Mouse (Mus musculus) macrophage (primary cell): ENCODE results near the gene Fgf15. TPM values are rescaled to one million over a fixed set of nuclear protein-coding genes. Genes with fewer than 3 reads are reported as not detected.
"Not testable (repeated sequence)": the region's sequence is repeated elsewhere in the genome, so short reads cannot be mapped to it uniquely, and the experiment has no call there.

Source experiments
- H3K27ac ChIP-seq: fragments of 350-480 bp; formaldehyde crosslinking; 2 replicates; pipeline ENCODE4 v1.9.0; 2021
- H3K36me3 ChIP-seq: fragments of 350-480 bp; formaldehyde crosslinking; 2 replicates; pipeline ENCODE4 v1.9.0; 2021; ENCODE audit errors: inconsistent target
- H3K4me3 ChIP-seq: fragments of 350-480 bp; formaldehyde crosslinking; 2 replicates; pipeline ENCODE4 v1.9.0; 2021; ENCODE audit errors: inconsistent target
- H3K79me2 ChIP-seq: fragments of 350-480 bp; formaldehyde crosslinking; 2 replicates; pipeline ENCODE4 v1.9.0; 2021; ENCODE audit errors: inconsistent target
- WGBS: methylation state at CpG from one replicate; pipeline ENCODE4 v1.1.7; 2026; ENCODE audit warnings: inconsistent platforms; ENCODE audit not compliant: missing documents; 5-methylcytosine and 5-hydroxymethylcytosine counted together
- polyA plus RNA-seq: library from polyadenylated mRNA; stranded (reverse); fragments of 250-400 nt; gene quantifications from 3 replicates; pipeline ENCODE4 v1.2.4, GENCODE M21; 2018; ENCODE audit warnings: inconsistent platforms

Gene Fgf15
- polyA plus RNA-seq, 1 experiment from 2014 or later: not detected

DNA sequence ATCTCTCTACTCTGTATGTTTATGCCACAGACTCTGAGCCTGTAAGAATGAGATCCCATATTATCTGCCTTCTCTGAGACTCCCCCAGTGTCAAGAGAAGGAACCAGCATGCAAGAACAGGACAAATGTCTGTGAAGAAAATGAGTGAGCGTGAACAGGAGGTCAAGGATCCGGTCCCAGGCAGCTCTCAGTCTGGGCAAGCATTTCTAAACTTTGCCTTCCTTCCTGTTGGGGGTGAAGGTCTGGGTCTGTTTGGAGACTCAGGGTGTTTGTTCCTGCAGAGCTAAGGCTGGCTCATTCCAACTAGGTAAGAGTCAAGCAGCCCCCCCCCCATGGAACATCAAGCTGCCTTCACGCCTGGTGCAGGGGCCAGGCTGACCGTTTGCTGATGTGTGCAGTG is 23.9 kb upstream of the Fgf15 start:
- 49% methylated on average over 4 of the region's 4 CpGs for WGBS
- Histone ChIP-seq H3K36me3 (no peaks in the 10 kb centered on the region), H3K27ac (no peak overlapping the region), H3K79me2 (no peaks in the 10 kb centered on the region), H3K4me3 (no peak overlapping the region)

DNA sequence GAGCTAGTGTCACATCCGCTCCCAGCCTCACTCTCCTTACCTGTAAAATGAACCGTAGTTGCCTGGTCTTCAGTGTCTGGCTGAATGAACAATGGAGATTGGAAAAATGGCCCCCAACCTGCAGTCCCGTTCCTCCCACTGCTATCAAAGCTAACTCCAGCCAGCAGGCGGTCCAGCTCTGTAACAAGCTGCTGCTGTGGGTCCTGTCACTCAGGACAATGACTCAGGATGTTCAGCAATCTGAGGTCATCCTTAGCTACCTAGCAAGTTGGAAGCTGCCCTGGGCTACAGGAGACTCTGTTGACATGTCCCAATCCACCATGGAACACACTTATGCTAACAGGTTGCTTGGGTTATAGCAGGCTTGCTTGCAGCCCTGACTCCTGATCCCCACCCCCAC is 23.2 kb upstream of the Fgf15 start:
- H3K36me3 ChIP-seq: no peaks in the 10 kb centered on the region
- WGBS: 95% methylated on average over 4 of the region's 4 CpGs
- H3K4me3 ChIP-seq: no peak overlapping the region
- H3K79me2 ChIP-seq: no peaks in the 10 kb centered on the region
- H3K27ac ChIP-seq: no peak overlapping the region

DNA sequence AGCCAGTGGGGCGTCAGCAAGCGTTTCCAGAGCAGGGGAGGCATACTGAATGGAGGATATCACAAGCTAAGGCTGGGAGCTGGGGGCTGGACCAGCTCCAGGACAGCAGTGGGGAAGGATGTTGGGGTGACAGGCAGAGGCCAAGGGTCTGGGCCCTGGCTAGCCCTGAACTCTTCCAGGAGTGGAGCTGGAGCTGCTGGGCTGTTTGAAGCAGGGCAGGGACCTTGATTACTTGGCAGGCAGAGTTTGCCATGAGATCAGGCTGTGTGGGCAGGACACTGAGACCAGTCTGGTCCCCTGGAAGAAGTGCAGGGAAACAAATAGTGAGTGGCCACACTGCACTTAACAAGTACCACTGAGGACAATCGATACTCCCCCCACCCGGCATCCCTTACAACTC is 22.1 kb upstream of the Fgf15 start:
- H3K79me2 ChIP-seq: no peaks in the 10 kb centered on the region
- no peak overlapping the region for H3K27ac ChIP-seq

GRCm38 (mm10) chr7:144878401-144878800 is 17.9 kb upstream of the Fgf15 start:
- Histone ChIP-seq H3K27ac (no peak overlapping the region), H3K79me2 (no peaks in the 10 kb centered on the region), H3K36me3 (no peaks in the 10 kb centered on the region), H3K4me3 (no peak overlapping the region)
- 100% methylated on average over 1 of the region's 1 CpGs for WGBS

More for the DNA sequence above, 22.1 kb upstream of the Fgf15 start:
- H3K4me3 ChIP-seq: no peak overlapping the region
- H3K36me3 ChIP-seq: no peaks in the 10 kb centered on the region
- 89% methylated on average over 4 of the region's 4 CpGs for WGBS

DNA sequence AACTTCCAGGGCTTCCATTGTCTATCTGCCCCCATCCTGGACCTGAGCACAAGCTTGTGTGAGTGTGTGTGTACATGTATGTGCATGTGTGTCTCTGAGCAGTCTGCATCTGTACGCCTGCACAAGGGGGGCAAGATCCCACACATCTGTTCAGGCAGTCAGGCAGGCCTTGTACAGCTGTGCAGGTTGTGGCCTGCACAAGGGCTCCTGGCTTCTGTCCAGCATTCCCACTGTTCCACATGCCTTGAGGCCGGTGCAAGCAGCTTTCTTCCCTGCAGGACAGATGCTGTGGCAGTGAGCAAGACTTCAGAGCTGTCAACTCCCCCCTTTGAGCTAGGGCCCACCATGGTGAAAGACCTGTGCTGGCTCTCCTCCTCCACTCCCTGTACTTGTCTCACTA is 13.2 kb upstream of the Fgf15 start:
- Histone ChIP-seq H3K27ac (no peak overlapping the region), H3K79me2 (no peaks in the 10 kb centered on the region), H3K36me3 (no peaks in the 10 kb centered on the region), H3K4me3 (no peak overlapping the region)
- 86% methylated on average over 2 of the region's 2 CpGs for WGBS

- no peak overlapping the region for H3K27ac ChIP-seq
- H3K4me3 ChIP-seq: no peak overlapping the region
- 80% methylated on average over 2 of the region's 2 CpGs for WGBS
- H3K36me3 ChIP-seq: no peaks in the 10 kb centered on the region
- no peaks in the 10 kb centered on the region for H3K79me2 ChIP-seq
Measured at GRCm38 (mm10) chr7:144887672-144888071, 8.7 kb upstream of the Fgf15 start.

DNA sequence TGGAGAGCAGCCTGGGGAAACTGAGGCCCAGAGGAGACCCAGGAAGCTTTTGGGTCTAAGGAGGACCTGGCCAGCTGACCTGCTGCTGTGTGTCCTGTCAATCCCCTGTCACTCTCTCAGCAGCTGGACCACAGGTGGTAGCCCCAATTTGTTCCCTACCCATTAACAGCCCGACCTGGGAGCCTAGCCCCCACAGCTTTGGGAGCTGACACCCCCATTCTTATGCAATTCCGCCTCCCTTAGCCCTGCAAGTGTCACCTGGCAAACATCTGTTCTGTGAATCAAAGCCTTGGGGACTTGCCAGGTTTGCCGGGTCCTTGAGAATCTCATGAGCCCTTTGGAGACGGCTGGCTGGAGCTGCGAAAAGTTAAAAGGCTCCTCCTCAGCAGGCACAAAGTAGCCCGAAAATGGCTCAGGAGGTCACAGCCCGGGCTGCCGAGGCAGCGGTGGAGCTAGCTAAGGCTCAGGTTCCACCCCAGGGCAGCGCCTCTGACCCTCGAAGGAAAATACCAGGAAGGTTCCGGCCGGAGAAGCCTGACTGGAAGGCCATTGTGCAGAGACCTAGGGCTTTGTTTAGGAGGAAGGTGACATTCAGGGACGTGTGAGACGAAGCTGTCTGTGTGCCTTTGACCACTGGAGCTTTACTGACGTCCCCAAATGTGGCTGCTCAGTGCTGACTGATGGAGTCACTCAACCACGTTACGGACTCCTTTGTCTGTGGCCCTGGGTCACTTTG is 7.6 kb upstream of the Fgf15 start:
- no peaks in the 10 kb centered on the region for H3K79me2 ChIP-seq
- WGBS: 21% methylated on average over 18 of the region's 18 CpGs
- H3K27ac ChIP-seq: no peak overlapping the region
- no peaks in the 10 kb centered on the region for H3K36me3 ChIP-seq
- H3K4me3 ChIP-seq: no peak overlapping the region

DNA sequence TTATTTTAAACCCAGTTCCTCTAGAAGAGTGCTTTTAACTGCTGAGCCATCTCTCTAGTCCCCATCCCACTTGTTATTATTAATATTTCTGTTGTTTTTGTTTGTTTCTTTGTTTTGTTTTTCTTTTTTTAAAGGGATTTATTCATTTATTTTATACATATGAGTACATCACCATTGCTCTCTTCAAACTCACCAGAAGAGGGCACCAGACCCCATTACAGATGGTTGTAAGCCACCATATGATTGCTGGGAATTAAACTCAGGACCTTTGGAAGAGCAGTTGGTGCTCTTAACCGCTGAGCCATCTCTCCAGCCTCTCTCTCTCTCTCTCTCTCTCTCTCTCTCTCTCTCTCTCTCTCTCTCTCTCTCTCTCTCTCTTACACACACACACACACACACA is 5.7 kb upstream of the Fgf15 start:
- not testable (repeated sequence) for H3K36me3 ChIP-seq, H3K27ac ChIP-seq, H3K79me2 ChIP-seq, H3K4me3 ChIP-seq
- no CpG with 5 or more reads among the region's 1 CpGs for WGBS

DNA sequence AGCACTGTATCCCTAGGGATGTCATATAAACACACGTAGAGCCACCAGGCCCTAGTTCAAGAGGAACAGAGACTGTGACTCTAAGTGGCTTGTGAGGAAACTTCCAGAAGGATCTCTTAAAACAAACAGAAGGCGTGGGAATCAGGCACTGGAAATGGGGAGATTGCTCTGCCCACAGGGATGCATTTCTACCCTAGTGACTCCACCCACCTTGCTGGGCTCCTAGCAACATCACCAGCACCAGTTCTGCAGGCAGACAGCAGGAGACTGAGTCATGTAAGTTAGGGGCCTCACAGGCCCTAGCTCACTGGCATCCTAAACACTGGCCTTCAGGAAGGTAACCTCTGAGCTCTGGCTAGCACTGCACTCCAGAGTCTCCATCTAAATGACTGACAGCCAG is 4.5 kb upstream of the Fgf15 start:
- no peak overlapping the region for H3K27ac ChIP-seq
- no peak overlapping the region for H3K4me3 ChIP-seq
- no peaks in the 10 kb centered on the region for H3K79me2 ChIP-seq
- no peaks in the 10 kb centered on the region for H3K36me3 ChIP-seq
- 91% methylated on average over 2 of the region's 2 CpGs for WGBS

GRCm38 (mm10) chr7:144892322-144892721 is 4.0 kb upstream of the Fgf15 start:
- no peak overlapping the region for H3K4me3 ChIP-seq
- no peak overlapping the region for H3K27ac ChIP-seq
- no peaks in the 10 kb centered on the region for H3K79me2 ChIP-seq
- 65% methylated on average over 6 of the region's 6 CpGs for WGBS
- no peaks in the 10 kb centered on the region for H3K36me3 ChIP-seq

GRCm38 (mm10) chr7:144894191-144894590 is 2.1 kb upstream of the Fgf15 start:
- no peak overlapping the region for H3K4me3 ChIP-seq
- H3K36me3 ChIP-seq: no peaks in the 10 kb centered on the region
- no peak overlapping the region for H3K27ac ChIP-seq
- H3K79me2 ChIP-seq: no peaks in the 10 kb centered on the region
- 9% methylated on average over 5 of the region's 5 CpGs for WGBS

GRCm38 (mm10) chr7:144894706-144895105 is 1.6 kb upstream of the Fgf15 start:
- H3K27ac ChIP-seq: no peak overlapping the region
- 22% methylated on average over 4 of the region's 4 CpGs for WGBS
- H3K79me2 ChIP-seq: no peaks in the 10 kb centered on the region
- H3K36me3 ChIP-seq: no peaks in the 10 kb centered on the region
- H3K4me3 ChIP-seq: no peak overlapping the region

GRCm38 (mm10) chr7:144895305-144896111 is 823 bp upstream of the Fgf15 start:
- no peaks in the 10 kb centered on the region for H3K79me2 ChIP-seq
- no peaks in the 10 kb centered on the region for H3K36me3 ChIP-seq
- no peak overlapping the region for H3K4me3 ChIP-seq
- WGBS: under 1% methylated on average over 36 of the region's 37 CpGs
- H3K27ac ChIP-seq: no peak overlapping the region

GRCm38 (mm10) chr7:144898506-144898905 is 2.2 kb downstream of the Fgf15 start:
- H3K79me2 ChIP-seq: no peaks in the 10 kb centered on the region
- H3K36me3 ChIP-seq: no peaks in the 10 kb centered on the region
- H3K27ac ChIP-seq: no peak overlapping the region
- no peak overlapping the region for H3K4me3 ChIP-seq
- WGBS: 93% methylated on average over 6 of the region's 6 CpGs

DNA sequence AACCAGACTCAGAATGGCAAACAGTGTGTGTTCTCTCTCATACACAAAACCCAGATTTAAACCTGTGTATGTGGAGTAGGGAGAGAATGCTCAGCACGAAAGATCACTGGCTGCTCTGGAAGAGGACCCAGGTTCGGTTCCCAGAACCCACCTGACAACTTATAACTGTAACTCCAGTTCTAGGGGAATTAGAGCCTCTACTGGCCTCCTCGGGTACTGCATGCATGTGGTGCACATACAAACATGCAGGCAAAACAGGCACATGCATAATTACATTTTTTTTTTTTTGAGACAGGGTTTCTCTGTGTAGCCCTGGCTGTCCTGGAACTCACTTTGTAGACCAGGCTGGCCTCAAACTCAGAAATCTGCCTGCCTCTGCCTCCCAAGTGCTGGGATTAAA is 9.2 kb downstream of the Fgf15 start:
- H3K36me3 ChIP-seq, H3K4me3 ChIP-seq, H3K79me2 ChIP-seq, H3K27ac ChIP-seq: not testable (repeated sequence)
- 97% methylated on average over 3 of the region's 3 CpGs for WGBS
